Mouse (Mus musculus) ES-CJ7 (cell line): Measurements from ENCODE around the gene Tfeb.

ENCODE experiments used
- DNase-seq: peaks from one replicate; pipeline ENCODE4 v3.0.0; 2011; ENCODE audit warnings: low read depth, low spot score

Gene Tfeb

GRCm38 (mm10) chr17:47831772-47832171, 94.9 kb downstream of the Tfeb start:
- no peak for DNase-seq

- no peak for DNase-seq
These were observed 95.7 kb downstream of the Tfeb start for GRCm38 (mm10) chr17:47832501-47833028.

GRCm38 (mm10) chr17:47833029-47833627, 96.3 kb downstream of the Tfeb start:
- peak; percentile 56 for DNase-seq

GRCm38 (mm10) chr17:47833628-47834481, 97.0 kb downstream of the Tfeb start:
- no peak for DNase-seq

GRCm38 (mm10) chr17:47834482-47834767, 97.6 kb downstream of the Tfeb start, which contains the start of gene Mdfi:
Mdfi (minus strand) TSS chr17:47834691.
- peak; percentile 38 for DNase-seq

- no peak for DNase-seq
These were observed 101.0 kb downstream of the Tfeb start for GRCm38 (mm10) chr17:47837808-47838207.

- DNase-seq = no peak
These were observed 104.7 kb downstream of the Tfeb start for GRCm38 (mm10) chr17:47841521-47841920.
